9 mouse cellular contexts compared by ENCODE assay signal in the genomic region with DNA sequence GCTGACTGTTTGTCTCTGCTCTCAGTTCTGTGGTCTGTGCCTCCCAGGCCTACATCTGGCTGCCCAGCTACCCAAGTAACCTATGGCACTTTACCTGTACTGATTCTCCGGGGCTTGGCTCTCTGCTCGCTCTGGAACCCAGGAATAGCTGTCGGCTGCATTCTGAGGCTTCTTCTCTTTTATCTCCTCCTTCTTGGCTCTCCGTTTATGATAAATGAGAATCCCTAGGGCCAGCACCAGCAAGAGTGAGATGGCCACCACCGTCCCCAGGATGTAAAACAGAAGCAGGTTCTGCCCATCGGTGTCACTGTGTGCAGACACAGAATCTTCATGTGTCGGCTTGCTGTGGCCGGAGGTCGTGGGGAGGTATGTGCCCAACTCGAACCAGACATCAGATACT. TPM values are rescaled to one million over a fixed set of nuclear protein-coding genes. Genes with fewer than 3 reads are reported as not detected.
A peak's percentile ranks its signal among the peaks of the same experiment; 100 is the strongest.
DNase-seq lines count a peak whose midpoint lies in the region; ATAC-seq and TF ChIP-seq lines count a peak whose summit lies in the region.
"Had no signal": no experiment of that assay in that cellular context is flagged by ENCODE, and none has a peak within 500 bp of the region (broad histone marks: within the 10 kb centered on the region; RNA-seq: fewer than 3 reads in every experiment).

No protein-coding gene starts in this region.

- peaks cover 15% of the 10 kb centered on the region for H3K36me3 ChIP-seq in heart, adult 2 months (ENCODE audit: control insufficient read depth, insufficient read depth, low read length)
- H3K36me3 ChIP-seq in embryonic facial prominence, embryonic 13.5 days: no peaks in the 10 kb centered on the region
- H3K36me3 ChIP-seq in liver, embryonic 12.5 days: no peaks in the 10 kb centered on the region

- H3K4me2 ChIP-seq in embryonic facial prominence, embryonic 13.5 days: no peak overlapping the region; the same call in 1 of the 2 replicates
- H3K4me2 ChIP-seq in liver, embryonic 12.5 days: peak overlapping the region; percentile 39

- ATAC-seq in embryonic facial prominence, embryonic 13.5 days (ENCODE audit: insufficient number of reproducible peaks, insufficient read depth, low FRiP score, low TSS enrichment, low read depth): no peak
- no peak for ATAC-seq in liver, embryonic 12.5 days
- ATAC-seq: Patski had no signal

- no peak for TF ChIP-seq EP300 in heart, adult 2 months (IDR thresholded peaks at IDR 0.05; ENCODE audit: insufficient read depth, low read depth, low read length)

- H3K4me3 ChIP-seq in heart, adult 2 months: peak overlapping the region; percentile 66
- peak overlapping the region; percentile 81 for H3K4me3 ChIP-seq in lung, adult 2 months (replicated peaks; ENCODE audit: extremely low read depth, low read depth, low read length)
- H3K4me3 ChIP-seq in embryonic facial prominence, embryonic 13.5 days: peak overlapping the region; percentile 17
- H3K4me3 ChIP-seq in liver, embryonic 12.5 days: peak overlapping the region; percentile 31

- H3K79me2 ChIP-seq in heart, adult 2 months (replicated peaks; ENCODE audit: control insufficient read depth, insufficient read depth, low read length): no peaks in the 10 kb centered on the region

- WGBS in heart, adult 2 months: 45% methylated on average over 10 of the region's 10 CpGs
- 50% methylated on average over 10 of the region's 10 CpGs for WGBS in lung, adult 2 months
- 81% methylated on average over 10 of the region's 10 CpGs for WGBS in embryonic facial prominence, embryonic 13.5 days
- 60% methylated on average over 10 of the region's 10 CpGs for WGBS in liver, embryonic 12.5 days (ENCODE audit: insufficient replicate concordance)

- TF ChIP-seq POLR2A in heart, adult 2 months (IDR thresholded peaks at IDR 0.05; ENCODE audit: insufficient read depth, low read depth, low read length): no peak
- peak; percentile 35; the same call in 1 of the 2 replicates for TF ChIP-seq POLR2A in lung, adult 2 months (IDR thresholded peaks at IDR 0.05; ENCODE audit: borderline replicate concordance, extremely low read depth, low read depth, low read length)

- H3K27me3 ChIP-seq in heart, adult 2 months (ENCODE audit: control insufficient read depth, insufficient read depth, low read length): no peaks in the 10 kb centered on the region
- no peaks in the 10 kb centered on the region; the same call in 1 of the 2 replicates for H3K27me3 ChIP-seq in embryonic facial prominence, embryonic 13.5 days
- H3K27me3 ChIP-seq in liver, embryonic 12.5 days (replicated peaks): no peaks in the 10 kb centered on the region
- H3K27me3 ChIP-seq: Patski had no signal

- peaks cover 9% of the 10 kb centered on the region for H3K4me1 ChIP-seq in heart, adult 2 months (ENCODE audit: control insufficient read depth, insufficient read depth, low read length)
- 0 out of 2 replicates have a peak, but pooled peaks cover 2% of the 10 kb centered on the region for H3K4me1 ChIP-seq in lung, adult 2 months (ENCODE audit: control insufficient read depth, insufficient read depth, low read length)
- no peaks in the 10 kb centered on the region for H3K4me1 ChIP-seq in embryonic facial prominence, embryonic 13.5 days
- H3K4me1 ChIP-seq in liver, embryonic 12.5 days: peaks cover 7% of the 10 kb centered on the region; the same call in 1 of the 2 replicates

- peak overlapping the region; percentile 76 for H3K9ac ChIP-seq in heart, adult 2 months (ENCODE audit: low read depth, low read length)
- H3K9ac ChIP-seq in embryonic facial prominence, embryonic 13.5 days: no peak overlapping the region
- H3K9ac ChIP-seq in liver, embryonic 12.5 days: no peak overlapping the region

- TF ChIP-seq CTCF in heart, adult 2 months (IDR thresholded peaks at IDR 0.05): no peak
- TF ChIP-seq CTCF in lung, adult 2 months (IDR thresholded peaks at IDR 0.05; ENCODE audit: insufficient read depth, low read length): no peak

- intact Hi-C loops in heart, adult 2 months (cut with DNase I): loop anchor here (1.0 kb wide), 2 partner anchors 35 to 94 kb away; no protein-coding TSS in a partner anchor

- peak in 1 of 2 experiments; percentile 15 for DNase-seq in heart, adult 2 months
- no peak for DNase-seq in heart, adult 8-10 months (ENCODE audit: low spot score)
- DNase-seq in lung, adult 2 months: no peak
- DNase-seq in lung, postnatal 36 days: no peak
- no peak for DNase-seq in right cerebral cortex, postnatal 36 days (ENCODE audit: low spot score in 2 of 2)
- DNase-seq in T-cell, adult 2 months (ENCODE audit: low spot score): no peak

- H3K9me3 ChIP-seq in embryonic facial prominence, embryonic 13.5 days: no peaks in the 10 kb centered on the region
- H3K9me3 ChIP-seq in liver, embryonic 12.5 days (replicated peaks): no peaks in the 10 kb centered on the region

- peak overlapping the region; percentile 99 for H3K27ac ChIP-seq in heart, adult 2 months
- no peak overlapping the region for H3K27ac ChIP-seq in embryonic facial prominence, embryonic 13.5 days
- no peak overlapping the region for H3K27ac ChIP-seq in liver, embryonic 12.5 days

RNA-seq across cellular contexts. Expression of a gene that starts 1.9 kb away (rescaled TPM):
- total RNA-seq in heart, adult 2 months (2021): 10 to 100 TPM; 47.8 to 51.8 TPM
- polyA plus RNA-seq in heart, adult 2 months (2012; rRNA removed): 28.1 and 52.2 TPM in 2 replicates
- total RNA-seq in heart, adult 8-10 months (2022): 10 to 100 TPM; 30.6 to 48.2 (median 40.0) TPM
- polyA plus RNA-seq in lung, adult 2 months (2012; rRNA removed): 81.8 and 82.1 TPM in 2 replicates
- polyA plus RNA-seq in embryonic facial prominence, embryonic 13.5 days (2015; fragmentation: Nextera tagmentation; extraction: Ambion mirVana): 8.0 and 9.7 TPM in 2 replicates
- polyA plus RNA-seq in liver, embryonic 12.5 days (2016; fragmentation: Nextera tagmentation; extraction: Ambion mirVana): 3.2 and 3.3 TPM in 2 replicates

RNA-seq across cellular contexts. Expression of a gene that starts 33.4 kb away (rescaled TPM):
- total RNA-seq in heart, adult 2 months (2021): 10 to 100 TPM; 41.7 to 47.8 TPM
- polyA plus RNA-seq in heart, adult 2 months (2012; rRNA removed): 38.9 and 65.0 TPM in 2 replicates
- 10 to 100 TPM; 34.5 to 51.7 (median 43.7) TPM for total RNA-seq in heart, adult 8-10 months (2022)
- polyA plus RNA-seq in lung, adult 2 months (2012; rRNA removed): 550 and 598 TPM in 2 replicates
- polyA plus RNA-seq in embryonic facial prominence, embryonic 13.5 days (2015; fragmentation: Nextera tagmentation; extraction: Ambion mirVana): 8.5 and 9.9 TPM in 2 replicates
- 3.2 and 3.7 TPM in 2 replicates for polyA plus RNA-seq in liver, embryonic 12.5 days (2016; fragmentation: Nextera tagmentation; extraction: Ambion mirVana)
- polyA plus RNA-seq: Patski had no signal

RNA-seq across cellular contexts. Expression of a gene that starts 46.3 kb away (rescaled TPM):
- total RNA-seq in heart, adult 2 months (2021): 1 to 10 TPM; 1.1 to 2.0 TPM
- 1.4 and 2.4 TPM in 2 replicates for polyA plus RNA-seq in heart, adult 2 months (2012; rRNA removed)
- 1 to 10 TPM in 3 of 4 experiments, under 1 TPM in 1; 0.98 to 1.8 (median 1.3) TPM for total RNA-seq in heart, adult 8-10 months (2022)
- polyA plus RNA-seq in lung, adult 2 months (2012; rRNA removed): 8.3 and 10.8 TPM in 2 replicates
- polyA plus RNA-seq in embryonic facial prominence, embryonic 13.5 days (2015; fragmentation: Nextera tagmentation; extraction: Ambion mirVana): 2.0 and 2.3 TPM in 2 replicates
- 0.25 and 0.30 TPM in 2 replicates for polyA plus RNA-seq in liver, embryonic 12.5 days (2016; fragmentation: Nextera tagmentation; extraction: Ambion mirVana)
- polyA plus RNA-seq: Patski had no signal

Comparison
In these comparisons a context has a peak if more than half of its experiments do, and no peak if none do; other contexts are left out.
1. H3K4me3 ChIP-seq: peak in every context shown above with its lines; median percentile 81 in lung, adult 2 months; 66 in heart, adult 2 months; 31 in liver, embryonic 12.5 days; 17 in embryonic facial prominence, embryonic 13.5 days.